Mouse (Mus musculus): ENCODE results near the gene Npl.

DNA sequence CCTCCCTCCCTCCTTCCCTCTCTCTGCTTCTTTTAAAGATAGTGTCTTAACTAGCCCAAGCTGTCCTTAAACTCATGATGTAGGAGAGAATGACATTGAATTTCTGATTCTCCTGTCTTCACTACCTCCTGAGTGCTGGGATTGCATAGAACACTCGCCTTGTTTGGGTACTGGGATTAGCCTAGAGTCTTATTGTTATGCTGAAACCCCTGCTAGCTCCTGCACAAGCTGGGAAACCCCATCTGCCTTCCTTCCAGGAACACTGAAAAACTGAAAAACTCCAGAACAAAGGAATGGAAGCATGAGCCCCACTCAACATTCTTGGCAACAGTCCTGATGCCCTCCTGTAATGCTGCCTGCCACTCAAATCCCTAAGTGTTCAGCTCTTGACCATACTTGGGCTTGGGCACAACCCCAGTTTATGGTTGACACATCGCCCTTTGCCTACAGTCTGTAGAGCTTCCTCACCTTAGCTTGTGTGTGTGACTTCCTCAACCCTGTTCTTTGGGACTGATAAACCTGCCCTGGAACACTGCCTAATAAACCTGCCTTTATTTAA, 40.4 kb upstream of the Npl start:
- TF ChIP-seq CTCF (IDR thresholded peaks at IDR 0.05; ENCODE audit: extremely low read depth, insufficient read length, insufficient replicate concordance, low read depth, low read length) (no peak), POLR2A (IDR thresholded peaks at IDR 0.05; ENCODE audit: low read depth, low read length) (no peak)

All from small intestine, adult 2 months (tissue).